Mouse (Mus musculus) CH12F3 (cell line): ENCODE data around the gene Spp1.
"Not testable (repeated sequence)": the region's sequence is repeated elsewhere in the genome, so short reads cannot be mapped to it uniquely, and the experiment has no call there.

Experiments
- in situ Hi-C: fragments of 300-500 bp; cut with MboI; formaldehyde crosslinking; loops from 2 replicates; pipeline ENCODE4 v1.14.3; 2020; ENCODE audit warnings: low sequenced_read_pairs

Gene Spp1

DNA sequence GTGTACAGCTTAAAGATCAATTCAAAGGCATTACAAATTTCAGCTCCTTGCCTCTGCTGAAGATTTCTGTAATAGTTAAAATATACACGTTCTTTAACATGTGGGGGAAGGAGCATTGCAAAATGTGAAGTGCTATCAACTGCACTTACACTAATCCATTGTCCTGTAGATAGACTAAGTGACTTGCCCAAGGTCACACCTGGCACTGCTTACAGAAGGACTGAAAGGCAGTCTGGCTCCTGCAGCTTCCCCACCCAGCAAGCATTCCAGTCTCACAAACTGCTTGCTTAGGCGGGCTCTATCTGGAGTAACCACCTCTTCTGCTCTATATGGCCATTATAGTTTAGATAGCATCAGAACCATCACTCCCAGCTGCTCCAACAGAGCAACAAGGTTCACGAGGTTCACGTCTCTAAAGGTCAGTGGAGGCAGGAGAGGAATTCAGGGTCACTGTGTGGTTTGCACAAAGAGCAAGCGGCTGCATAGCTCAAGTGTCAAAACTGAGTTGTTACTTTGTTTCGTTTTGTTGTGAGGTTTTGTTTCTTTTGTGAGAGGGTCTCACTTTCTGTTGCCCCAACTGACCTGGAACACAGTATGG lies 851 bp upstream of the Spp1 start:
- in situ Hi-C loops: no loop called here

DNA sequence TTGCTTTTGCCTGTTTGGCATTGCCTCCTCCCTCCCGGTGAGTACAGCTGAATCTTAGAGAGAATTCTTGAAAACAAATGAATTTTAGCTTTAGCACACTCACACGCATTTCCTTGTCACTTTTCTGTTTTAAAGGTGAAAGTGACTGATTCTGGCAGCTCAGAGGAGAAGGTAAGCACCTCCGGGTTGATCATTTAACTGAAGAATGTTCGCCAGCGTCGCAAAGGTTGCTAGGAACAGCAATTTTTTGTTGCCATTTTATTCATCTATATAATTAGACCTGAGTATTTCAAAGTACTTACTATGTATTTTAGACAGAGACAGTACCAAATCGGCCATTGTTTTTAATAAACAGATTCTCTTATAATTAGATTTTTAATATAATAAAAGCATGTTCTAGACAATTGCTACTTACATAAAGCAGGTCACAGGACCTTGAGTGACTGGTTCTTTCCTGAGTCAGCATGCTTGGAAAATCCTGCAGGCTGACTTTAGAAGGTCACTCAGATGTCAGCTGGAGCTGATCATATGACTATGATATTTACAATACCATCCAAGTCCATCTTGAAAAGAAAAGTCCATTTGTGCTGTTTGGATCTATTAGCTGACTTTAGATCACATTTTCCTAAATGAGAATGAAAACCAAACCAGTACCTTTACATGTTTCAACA lies 1.6 kb downstream of the Spp1 start:
- in situ Hi-C loops: no loop called here

GRCm38 (mm10) chr5:104442396-104442795 lies 7.5 kb downstream of the Spp1 start:
- in situ Hi-C loops: no loop called here

DNA sequence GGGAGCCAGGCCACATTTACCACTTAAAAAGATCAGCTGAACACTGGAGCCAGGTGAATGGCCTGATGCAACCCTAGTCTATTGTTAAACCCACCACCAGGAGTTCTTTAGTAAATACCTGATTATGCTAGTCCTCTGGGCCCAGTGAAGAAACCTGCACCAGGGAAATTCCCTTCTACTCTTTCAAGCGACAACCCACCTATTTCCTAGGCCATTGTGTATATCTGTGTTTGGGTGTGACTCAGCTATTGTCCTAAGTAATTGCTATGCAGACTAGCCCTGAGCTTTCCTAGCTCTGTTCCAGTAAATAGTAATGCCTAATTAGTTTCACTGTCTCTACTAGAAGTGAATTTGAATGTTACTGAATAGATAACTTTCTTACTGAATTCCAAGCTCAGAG lies 7.9 kb downstream of the Spp1 start:
- in situ Hi-C loops: no loop called here

DNA sequence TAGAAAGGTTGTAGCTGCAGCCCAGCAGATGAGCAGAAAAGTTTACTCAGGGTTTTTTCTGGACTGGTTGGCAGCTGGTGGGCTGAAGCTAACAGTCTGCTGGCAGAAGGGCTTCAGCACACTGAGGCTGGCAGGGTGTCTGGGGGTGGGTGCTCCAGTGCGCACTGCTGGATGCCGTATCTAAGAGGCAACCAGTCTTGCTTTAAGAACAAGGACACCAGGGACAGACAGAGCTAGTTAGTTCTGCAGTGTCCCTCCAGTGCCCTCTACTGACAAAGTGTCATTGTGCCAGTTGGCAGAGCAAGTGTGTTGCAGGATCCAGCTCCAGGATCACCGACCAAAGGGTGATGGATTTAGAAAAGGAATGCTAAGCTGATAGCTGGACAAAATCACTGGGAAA lies 11.2 kb downstream of the Spp1 start:
- in situ Hi-C loops: no loop called here

GRCm38 (mm10) chr5:104448346-104448745 lies 13.4 kb downstream of the Spp1 start:
- in situ Hi-C loops: not testable (repeated sequence)

DNA sequence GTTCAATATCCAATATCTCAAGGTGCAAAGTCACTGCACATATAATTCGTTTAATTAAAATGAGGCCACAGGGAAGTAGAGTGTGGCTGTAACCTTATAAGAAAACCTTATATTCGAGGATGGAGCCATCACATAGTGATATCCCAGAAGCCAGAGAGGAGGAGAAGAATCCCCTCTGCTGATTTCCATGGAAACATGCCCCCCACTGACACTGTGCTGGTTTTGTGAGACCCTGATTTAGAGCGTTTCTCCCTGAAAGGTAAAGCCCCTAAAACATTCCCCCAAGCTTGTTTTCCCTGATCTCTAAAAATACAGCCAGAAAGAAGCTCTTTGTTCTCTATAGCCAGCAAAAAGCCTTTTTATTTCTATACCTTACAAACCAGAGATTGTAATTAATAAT lies 14.6 kb downstream of the Spp1 start:
- in situ Hi-C loops: no loop called here

GRCm38 (mm10) chr5:104453075-104453474 lies 18.2 kb downstream of the Spp1 start:
- in situ Hi-C loops: no loop called here

DNA sequence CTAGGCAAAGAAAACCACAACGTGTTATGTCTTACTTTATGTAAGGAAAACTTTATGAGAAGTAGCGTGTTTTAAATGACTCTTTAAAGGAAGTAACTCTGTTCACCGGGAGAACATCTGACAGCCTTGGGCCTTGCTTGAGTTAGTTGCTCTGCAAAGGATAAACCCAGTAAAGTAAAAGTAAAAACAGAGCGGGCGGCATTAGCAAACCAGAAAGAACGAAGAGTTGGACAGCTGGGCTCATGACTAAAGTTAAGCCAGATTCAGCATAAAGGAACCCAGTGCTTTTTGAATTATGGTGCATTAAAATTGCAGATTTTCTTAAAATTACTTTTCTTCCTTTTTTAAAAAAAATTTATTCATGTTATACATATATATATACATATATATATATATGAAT lies 19.6 kb downstream of the Spp1 start:
- in situ Hi-C loops: no loop called here

DNA sequence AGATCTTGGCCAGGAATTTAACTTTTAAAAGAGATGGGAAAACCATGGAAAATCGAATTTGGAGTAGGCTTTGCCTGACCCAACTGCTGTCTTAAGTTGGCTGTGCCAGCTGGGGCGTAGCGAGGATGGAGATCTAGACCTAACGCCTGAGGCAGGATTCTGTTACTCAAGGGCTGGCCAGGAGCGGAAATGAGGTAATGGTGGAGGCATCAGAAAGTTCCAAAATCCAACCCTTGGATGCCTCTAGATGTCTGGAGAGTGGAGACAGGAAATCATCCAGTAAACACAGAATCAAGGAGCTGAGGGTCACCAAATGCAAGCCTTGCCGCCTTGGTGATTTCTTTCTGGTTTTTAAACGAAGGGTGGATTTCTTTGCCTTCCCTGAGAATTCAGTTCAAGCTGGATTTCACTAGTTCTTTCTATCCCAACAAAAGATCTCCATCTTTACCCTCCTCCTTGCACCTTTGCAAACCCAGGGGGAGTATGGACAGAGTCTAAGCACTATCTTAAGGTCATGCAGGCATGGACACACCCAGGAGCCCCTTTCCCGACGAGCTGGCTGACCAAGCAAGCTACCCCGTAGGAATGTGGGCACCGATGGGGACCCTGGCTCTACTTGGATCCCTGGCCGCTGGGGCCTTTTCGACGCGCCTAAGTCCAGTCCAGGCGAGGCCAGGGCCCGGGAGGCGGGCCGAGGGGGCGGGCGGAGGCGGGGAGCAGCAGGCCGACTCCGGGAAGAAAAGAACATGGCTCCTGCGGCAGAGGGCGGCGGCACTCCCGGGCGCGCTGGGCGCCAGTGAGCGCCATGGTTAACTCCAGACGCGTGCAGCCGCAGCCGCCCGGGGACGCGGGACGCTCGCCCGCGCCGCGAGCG lies 24.2 kb downstream of the Spp1 start, which contains the start of gene Pkd2:
TSS of gene Pkd2 (plus strand) at position 619 of the 874 bp plus-strand sequence.
- in situ Hi-C loops: no loop called here

DNA sequence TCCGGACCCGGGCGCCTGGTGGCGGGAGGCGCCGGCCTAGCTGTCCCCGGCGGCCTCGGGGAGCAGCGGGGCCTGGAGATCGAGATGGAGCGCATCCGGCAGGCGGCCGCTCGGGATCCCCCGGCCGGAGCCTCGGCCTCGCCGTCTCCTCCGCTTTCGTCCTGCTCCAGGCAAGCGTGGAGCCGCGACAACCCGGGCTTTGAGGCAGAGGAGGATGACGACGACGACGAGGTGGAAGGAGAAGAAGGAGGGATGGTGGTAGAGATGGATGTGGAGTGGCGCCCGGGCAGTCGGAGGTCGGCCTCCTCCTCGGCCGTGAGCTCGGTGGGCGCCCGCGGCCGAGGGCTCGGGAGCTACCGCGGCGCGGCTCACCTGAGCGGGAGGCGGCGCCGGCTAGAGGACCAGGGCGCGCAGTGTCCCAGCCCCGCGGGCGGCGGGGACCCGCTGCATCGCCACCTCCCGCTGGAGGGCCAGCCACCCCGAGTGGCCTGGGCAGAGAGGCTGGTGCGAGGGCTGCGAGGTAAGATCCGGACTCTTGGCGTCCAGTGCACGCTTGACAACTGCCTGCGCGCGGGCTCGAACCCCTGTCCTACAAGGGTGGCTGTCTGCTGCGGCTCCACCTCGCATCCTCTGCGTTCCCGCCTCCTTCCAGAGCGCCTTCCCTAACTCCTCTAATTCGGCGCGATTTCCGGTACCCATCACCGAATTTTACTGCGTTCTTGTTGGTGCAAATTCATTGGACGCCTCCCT lies 25.0 kb downstream of the Spp1 start:
- in situ Hi-C loops: no loop called here

DNA sequence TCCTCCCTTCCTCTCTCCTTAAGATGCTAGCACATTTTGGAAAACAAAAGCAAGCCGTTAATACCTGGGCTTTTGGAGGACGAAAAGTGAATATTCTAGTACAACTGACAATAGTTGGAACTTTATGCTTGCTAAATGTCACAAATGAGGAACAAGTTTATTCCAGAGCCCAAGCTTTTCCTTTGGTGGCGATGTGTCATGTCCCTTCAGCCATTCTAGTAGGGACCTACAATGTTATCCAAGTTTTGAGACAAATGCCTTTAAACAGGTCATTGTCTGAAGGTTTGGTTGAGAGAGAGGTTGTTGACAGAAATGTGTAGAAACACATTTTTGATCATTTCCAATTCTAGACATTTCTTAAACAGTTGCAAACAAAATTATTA lies 25.5 kb downstream of the Spp1 start:
- in situ Hi-C loops: no loop called here

GRCm38 (mm10) chr5:104460856-104461255 lies 25.9 kb downstream of the Spp1 start:
- in situ Hi-C loops: no loop called here

GRCm38 (mm10) chr5:104465279-104465678 lies 30.4 kb downstream of the Spp1 start:
- in situ Hi-C loops: no loop called here

GRCm38 (mm10) chr5:104465731-104466130 lies 30.8 kb downstream of the Spp1 start:
- in situ Hi-C loops: no loop called here

DNA sequence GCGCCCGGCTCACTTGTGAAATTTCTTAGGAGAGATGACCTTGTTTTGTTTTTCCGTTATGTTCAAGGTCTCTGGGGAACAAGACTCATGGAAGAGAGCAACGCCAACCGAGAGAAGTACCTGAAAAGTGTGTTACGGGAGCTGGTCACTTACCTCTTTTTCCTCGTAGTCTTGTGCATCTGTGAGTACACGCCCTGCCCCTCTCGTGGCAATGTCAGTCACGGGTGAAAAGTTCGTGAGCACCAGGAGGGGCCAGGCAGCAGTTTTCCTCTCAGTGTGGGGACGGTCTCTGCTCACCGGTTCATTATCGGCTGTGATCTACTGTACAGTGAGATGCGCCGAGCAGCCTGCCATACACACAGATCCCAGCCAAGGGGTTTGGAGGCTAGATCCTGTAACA lies 31.9 kb downstream of the Spp1 start:
- in situ Hi-C loops: no loop called here

- in situ Hi-C loops: no loop called here
These were observed 33.7 kb downstream of the Spp1 start for GRCm38 (mm10) chr5:104468586-104468985.

DNA sequence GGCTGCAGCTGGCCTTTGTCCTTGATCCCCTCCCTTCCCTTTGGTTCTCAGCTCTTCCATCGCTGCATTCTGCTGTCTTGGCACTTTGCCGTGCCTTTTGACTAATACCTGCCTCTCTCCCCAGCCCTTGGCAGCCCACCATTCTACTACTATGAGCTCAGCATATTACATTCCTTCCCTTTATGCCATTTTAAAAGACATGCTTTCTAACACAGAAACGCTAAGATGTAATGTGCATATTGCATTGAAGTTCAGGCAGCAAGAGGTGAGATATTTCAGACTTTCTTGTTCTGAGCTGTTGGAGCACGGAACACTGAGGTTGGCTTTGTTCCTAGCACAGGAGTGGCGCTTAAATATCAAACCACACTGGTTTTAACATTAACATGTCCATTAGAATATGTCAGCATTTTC lies 36.1 kb downstream of the Spp1 start:
- in situ Hi-C loops: no loop called here

DNA sequence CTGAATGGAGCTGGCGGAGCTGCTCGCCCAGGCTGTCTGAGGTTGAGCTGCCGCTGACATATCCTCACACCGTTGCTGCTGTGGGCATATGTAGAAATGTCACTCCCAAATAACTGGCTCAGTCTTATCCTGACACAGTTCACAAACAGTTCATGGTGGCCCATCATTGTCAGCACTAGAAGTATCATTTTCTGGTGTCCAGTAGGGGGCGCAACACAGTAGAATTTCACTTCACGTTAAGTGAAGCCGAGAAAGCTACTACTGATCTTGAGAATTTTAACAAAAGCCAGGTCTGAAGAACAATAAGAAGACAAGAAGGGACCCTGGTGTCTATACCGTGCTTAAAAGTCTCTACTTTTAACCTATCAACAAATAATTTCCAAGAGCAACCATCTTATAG lies 37.5 kb downstream of the Spp1 start:
- in situ Hi-C loops: no loop called here

DNA sequence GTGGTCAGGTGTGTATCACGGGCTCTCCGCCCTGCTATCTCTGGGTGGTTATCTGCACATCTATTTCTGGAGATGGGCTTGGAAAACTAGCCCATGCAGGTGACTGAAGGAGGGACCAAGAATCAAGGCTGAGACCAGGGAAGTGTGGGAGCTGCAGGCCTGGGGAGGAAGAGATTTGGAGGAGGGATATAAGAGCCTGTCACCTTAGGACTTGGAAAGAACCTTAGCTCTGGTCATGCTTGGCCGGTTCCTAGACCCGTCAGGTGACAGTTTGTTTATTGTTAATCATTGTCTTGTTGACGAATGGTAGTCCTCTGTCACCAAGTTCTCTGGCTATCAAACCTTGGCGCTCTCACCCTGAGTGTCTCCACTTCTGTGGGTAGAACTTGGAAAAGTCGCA lies 45.4 kb downstream of the Spp1 start:
- in situ Hi-C loops: no loop called here

DNA sequence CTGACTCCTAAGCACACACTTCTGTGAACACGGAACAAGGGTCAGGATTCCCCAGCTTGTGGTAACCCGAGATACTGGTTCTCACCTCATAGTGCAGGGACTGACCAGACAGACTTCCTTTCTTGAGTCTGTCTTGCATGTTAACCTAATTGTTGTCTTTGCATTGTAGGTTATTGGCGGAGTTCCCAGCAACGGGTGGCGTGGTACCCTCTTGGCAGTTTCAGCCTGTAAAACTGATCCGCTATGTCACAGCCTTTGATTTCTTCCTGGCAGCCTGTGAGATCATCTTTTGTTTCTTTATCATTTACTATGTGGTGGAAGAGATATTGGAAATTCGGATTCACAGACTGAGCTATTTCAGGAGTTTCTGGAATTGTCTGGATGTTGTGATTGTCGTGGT lies 47.9 kb downstream of the Spp1 start:
- in situ Hi-C loops: no loop called here
